Mouse (Mus musculus) neutrophil, adult 59 days (primary cell): ENCODE measurements around the gene Tatdn3. TPM values are rescaled to one million over a fixed set of nuclear protein-coding genes. Genes with fewer than 3 reads are reported as not detected.

Experiments
- total RNA-seq, 2 experiments: library from RNA; stranded (reverse); gene quantifications; 1 replicate in 1 of 2; 2 replicates in 1 of 2; pipeline ENCODE4 v1.2.4; 2023

The Tatdn3 gene
- 10 to 100 TPM in 1 of 2 experiments, 1 to 10 TPM in 1; 9.5 to 13.2 TPM for total RNA-seq

GRCm38 (mm10) chr1:191062781-191063485, at the start of gene Tatdn3, which contains the start of gene Nsl1:
TSS of gene Tatdn3 (minus strand) at chr1:191062932.
TSS of gene Nsl1 (plus strand) at chr1:191063012.

GRCm38 (mm10) chr1:191097802-191098747, 35.3 kb upstream of the Tatdn3 start, which contains the start of gene Batf3:
TSS of gene Batf3 (plus strand) at chr1:191097847.

GRCm38 (mm10) chr1:191036554-191037334, 26.0 kb downstream of the Tatdn3 start, which contains the start of gene Spata45:
TSS of gene Spata45 (plus strand) at chr1:191036639.

GRCm38 (mm10) chr1:191026021-191026713, 36.6 kb downstream of the Tatdn3 start, which contains the start of gene Flvcr1:
TSS of gene Flvcr1 (minus strand) at chr1:191026158.

Other genes starting within 250 kb of the Tatdn3 start
- 10 to 100 TPM; 41.3 to 43.9 TPM for gene Rps6kc1, start 151.2 kb downstream of the Tatdn3 start, total RNA-seq
- 10 to 100 TPM; 38.3 to 40.6 TPM for gene Angel2, start 137.8 kb downstream of the Tatdn3 start, total RNA-seq
- gene Vash2, start 83.6 kb downstream of the Tatdn3 start, total RNA-seq, result not detected
- 10 to 100 TPM; 39.5 to 39.9 TPM for gene Flvcr1, start 36.8 kb downstream of the Tatdn3 start, total RNA-seq
- gene Spata45, start 26.3 kb downstream of the Tatdn3 start, total RNA-seq, result not detected
- 10 to 100 TPM in 1 of 2 experiments, 1 to 10 TPM in 1; 8.7 to 10.3 TPM for gene Nsl1, start 80 bp upstream of the Tatdn3 start, total RNA-seq
- gene Batf3, start 34.9 kb upstream of the Tatdn3 start, total RNA-seq, result 1 to 10 TPM; 1.3 to 3.8 TPM
- 1 to 10 TPM in 1 of 2 experiments, under 1 TPM in 1; 0.88 to 2.5 TPM for gene Fam71a, start 101.9 kb upstream of the Tatdn3 start, total RNA-seq
- 100 to 1,000 TPM; 289 to 350 TPM for gene Atf3, start 155.1 kb upstream of the Tatdn3 start, total RNA-seq